Comparison of ENCODE assay signal across 20 mouse cellular contexts in the genomic region with DNA sequence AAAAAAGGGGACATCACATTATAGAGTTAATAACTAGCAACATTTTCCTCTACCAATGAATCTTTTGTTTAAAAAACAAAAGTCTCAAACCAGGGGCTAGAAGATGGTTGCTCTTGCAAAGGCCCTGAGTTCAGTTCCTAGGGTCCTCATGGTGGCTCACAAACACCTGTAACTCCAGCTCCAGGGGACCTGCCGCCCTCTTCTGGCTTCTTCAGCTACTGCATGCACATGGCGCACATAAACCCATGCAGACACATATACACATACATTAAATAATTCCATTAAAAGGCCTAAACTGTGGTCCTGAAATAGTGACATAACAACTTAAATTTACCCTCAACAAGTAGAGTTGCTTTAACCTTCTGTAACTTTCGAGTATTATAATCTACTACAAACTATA.
DNase-seq lines count a peak whose midpoint lies in the region; ATAC-seq and TF ChIP-seq lines count a peak whose summit lies in the region.
"Had no signal": no experiment of that assay in that cellular context is flagged by ENCODE, and none has a peak within 500 bp of the region (broad histone marks: within the 10 kb centered on the region; RNA-seq: fewer than 3 reads in every experiment).

No protein-coding gene starts in this region.

- ATAC-seq in intestine, postnatal 0 days = no peak
- ATAC-seq in intestine, embryonic 16.5 days = no peak
- ATAC-seq in midbrain, postnatal 0 days (ENCODE audit: low FRiP score) = no peak
- ATAC-seq in midbrain, embryonic 11.5 days (ENCODE audit: low FRiP score) = no peak
- ATAC-seq in forebrain, postnatal 0 days = no peak
- ATAC-seq: forebrain, embryonic 13.5 days; Patski had no signal

- H3K9ac ChIP-seq in intestine, postnatal 0 days (ENCODE audit: low read depth, low read length) = no peak overlapping the region
- no peak overlapping the region for H3K9ac ChIP-seq in intestine, embryonic 16.5 days (ENCODE audit: low read depth, low read length)
- H3K9ac ChIP-seq in midbrain, postnatal 0 days (replicated peaks; ENCODE audit: low read length, poor library complexity, severe bottlenecking) = no peak overlapping the region
- H3K9ac ChIP-seq in midbrain, embryonic 11.5 days (ENCODE audit: low read length) = no peak overlapping the region
- no peak overlapping the region for H3K9ac ChIP-seq in forebrain, postnatal 0 days
- H3K9ac ChIP-seq: forebrain, embryonic 13.5 days; hindbrain, embryonic 13.5 days had no signal

- TF ChIP-seq CTCF in intestine, postnatal 0 days (IDR thresholded peaks at IDR 0.05; ENCODE audit: low read depth) = 0 out of 2 replicates have a peak, but pooled peaks have one; percentile 12
- peak; percentile 28 for TF ChIP-seq CTCF in midbrain, postnatal 0 days (IDR thresholded peaks at IDR 0.05)
- no peak; the same call in 1 of the 2 replicates for TF ChIP-seq CTCF in forebrain, postnatal 0 days (IDR thresholded peaks at IDR 0.05; ENCODE audit: low read depth)

- 93% methylated on average over 3 of the region's 3 CpGs for WGBS in intestine, postnatal 0 days
- WGBS in intestine, embryonic 16.5 days = 96% methylated on average over 3 of the region's 3 CpGs
- WGBS in midbrain, postnatal 0 days = 96% methylated on average over 3 of the region's 3 CpGs
- 96% methylated on average over 3 of the region's 3 CpGs for WGBS in midbrain, embryonic 11.5 days
- 97% methylated on average over 3 of the region's 3 CpGs for WGBS in forebrain, postnatal 0 days

- DNase-seq in midbrain, postnatal 0 days (ENCODE audit: low spot score) = no peak
- DNase-seq in midbrain, embryonic 11.5 days (ENCODE audit: low spot score, missing footprints) = no peak
- peak; percentile 51 for DNase-seq in R1 (ENCODE audit: low read depth, low spot score)
- DNase-seq in forebrain, postnatal 0 days = no peak
- no peak for DNase-seq in frontal cortex, postnatal 10 days (ENCODE audit: low spot score in 2 of 2)
- DNase-seq: adrenal gland, adult 8-10 months; adrenal gland, postnatal 36 days; cerebellum, adult 2 months; cerebellum, postnatal 10 days; gastrocnemius, postnatal 14 days; heart, postnatal 10 days; kidney, adult 11 months had no signal

- no peak overlapping the region for H3K4me2 ChIP-seq in intestine, postnatal 0 days (replicated peaks; ENCODE audit: low read depth)
- H3K4me2 ChIP-seq in intestine, embryonic 16.5 days (ENCODE audit: low read depth, low read length) = no peak overlapping the region
- no peak overlapping the region for H3K4me2 ChIP-seq in midbrain, postnatal 0 days (ENCODE audit: low read depth, low read length, poor library complexity, severe bottlenecking)
- H3K4me2 ChIP-seq in midbrain, embryonic 11.5 days = no peak overlapping the region
- no peak overlapping the region for H3K4me2 ChIP-seq in forebrain, postnatal 0 days (ENCODE audit: low read depth)
- H3K4me2 ChIP-seq: forebrain, embryonic 13.5 days; hindbrain, embryonic 13.5 days had no signal

- H3K4me3 ChIP-seq in intestine, postnatal 0 days (ENCODE audit: low read depth, low read length) = no peak overlapping the region
- H3K4me3 ChIP-seq in intestine, embryonic 16.5 days (ENCODE audit: low read length) = no peak overlapping the region
- no peak overlapping the region for H3K4me3 ChIP-seq in midbrain, postnatal 0 days (ENCODE audit: low read depth, low read length)
- H3K4me3 ChIP-seq in midbrain, embryonic 11.5 days (ENCODE audit: low read depth, low read length) = no peak overlapping the region
- H3K4me3 ChIP-seq in forebrain, postnatal 0 days (ENCODE audit: low read depth, low read length) = no peak overlapping the region
- H3K4me3 ChIP-seq: embryonic facial prominence, embryonic 10.5 days; forebrain, embryonic 13.5 days; heart, embryonic 10.5 days; hindbrain, embryonic 13.5 days had no signal

- H3K36me3 ChIP-seq in intestine, postnatal 0 days (ENCODE audit: control insufficient read depth, insufficient read depth) = 0 out of 2 replicates have a peak, but pooled peaks cover 4% of the 10 kb centered on the region
- H3K36me3 ChIP-seq in intestine, embryonic 16.5 days (ENCODE audit: control insufficient read depth, insufficient read depth, low read length) = no peaks in the 10 kb centered on the region; the same call in 1 of the 2 replicates
- H3K36me3 ChIP-seq in midbrain, postnatal 0 days (ENCODE audit: insufficient read depth, low read length) = peaks cover 11% of the 10 kb centered on the region
- H3K36me3 ChIP-seq in midbrain, embryonic 11.5 days (ENCODE audit: control insufficient read depth, insufficient read depth, low read length) = peaks cover 13% of the 10 kb centered on the region; the same call in 1 of the 2 replicates
- peaks cover 10% of the 10 kb centered on the region for H3K36me3 ChIP-seq in forebrain, postnatal 0 days (ENCODE audit: insufficient read depth)

- H3K9me3 ChIP-seq in intestine, postnatal 0 days (ENCODE audit: control insufficient read depth) = no peaks in the 10 kb centered on the region
- 0 out of 2 replicates have a peak, but pooled peaks cover 5% of the 10 kb centered on the region for H3K9me3 ChIP-seq in intestine, embryonic 16.5 days (ENCODE audit: control insufficient read depth, low read length)
- no peaks in the 10 kb centered on the region for H3K9me3 ChIP-seq in midbrain, postnatal 0 days (ENCODE audit: low read length)
- H3K9me3 ChIP-seq in midbrain, embryonic 11.5 days (ENCODE audit: control insufficient read depth, low read length) = no peaks in the 10 kb centered on the region
- H3K9me3 ChIP-seq in forebrain, postnatal 0 days (ENCODE audit: low read length) = no peaks in the 10 kb centered on the region
- H3K9me3 ChIP-seq: forebrain, embryonic 13.5 days; hindbrain, embryonic 13.5 days had no signal

- H3K27ac ChIP-seq in intestine, postnatal 0 days (ENCODE audit: low read depth, low read length) = no peak overlapping the region
- no peak overlapping the region for H3K27ac ChIP-seq in intestine, embryonic 16.5 days (ENCODE audit: low read length)
- no peak overlapping the region for H3K27ac ChIP-seq in midbrain, postnatal 0 days (ENCODE audit: low read depth, low read length)
- no peak overlapping the region for H3K27ac ChIP-seq in midbrain, embryonic 11.5 days (ENCODE audit: low read depth, low read length)
- H3K27ac ChIP-seq in forebrain, postnatal 0 days (ENCODE audit: low read depth, low read length) = no peak overlapping the region
- H3K27ac ChIP-seq: embryonic facial prominence, embryonic 10.5 days; forebrain, embryonic 13.5 days; heart, embryonic 10.5 days; hindbrain, embryonic 13.5 days had no signal

- 0 out of 2 replicates have a peak, but pooled peaks cover 3% of the 10 kb centered on the region for H3K4me1 ChIP-seq in intestine, postnatal 0 days (replicated peaks; ENCODE audit: control insufficient read depth, insufficient read depth, low read length)
- peaks cover 5% of the 10 kb centered on the region; the same call in 1 of the 2 replicates for H3K4me1 ChIP-seq in intestine, embryonic 16.5 days (ENCODE audit: control insufficient read depth, insufficient read depth, low read length)
- no peaks in the 10 kb centered on the region for H3K4me1 ChIP-seq in midbrain, postnatal 0 days (ENCODE audit: insufficient read depth, low read length)
- no peaks in the 10 kb centered on the region for H3K4me1 ChIP-seq in midbrain, embryonic 11.5 days (ENCODE audit: control insufficient read depth, insufficient read depth, low read length)
- no peaks in the 10 kb centered on the region for H3K4me1 ChIP-seq in forebrain, postnatal 0 days (ENCODE audit: insufficient read depth)
- H3K4me1 ChIP-seq: forebrain, embryonic 13.5 days had no signal

- no peaks in the 10 kb centered on the region for H3K27me3 ChIP-seq in intestine, postnatal 0 days (replicated peaks; ENCODE audit: control insufficient read depth, insufficient read depth, low read length)
- no peaks in the 10 kb centered on the region for H3K27me3 ChIP-seq in intestine, embryonic 16.5 days (replicated peaks; ENCODE audit: control insufficient read depth, insufficient read depth, low read length)
- no peaks in the 10 kb centered on the region for H3K27me3 ChIP-seq in midbrain, postnatal 0 days (ENCODE audit: insufficient read depth, low read length)
- H3K27me3 ChIP-seq in midbrain, embryonic 11.5 days (ENCODE audit: control insufficient read depth, insufficient read depth, low read length) = no peaks in the 10 kb centered on the region
- H3K27me3 ChIP-seq in forebrain, postnatal 0 days (ENCODE audit: insufficient read depth, low read length) = no peaks in the 10 kb centered on the region
- H3K27me3 ChIP-seq: CH12.LX; forebrain, embryonic 13.5 days; hindbrain, embryonic 13.5 days; Patski had no signal
